Mouse (Mus musculus) stomach, postnatal 0 days (tissue): ENCODE data around the gene Rcn1. TPM values are rescaled to one million over a fixed set of nuclear protein-coding genes. Genes with fewer than 3 reads are reported as not detected.

ENCODE experiments used
- ATAC-seq: fragments of 200-750 bp; cut with Nextera tagmentation; 2 replicates; pipeline ENCODE4 v1.8.0; 2017; ENCODE audit not compliant: low FRiP score, low TSS enrichment
- DNase-seq: peaks from one replicate; pipeline ENCODE4 v3.0.0-alpha.2; 2016; ENCODE audit warnings: low spot score
- H3K27ac ChIP-seq: fragments of 300-500 bp; sonication (generic); replicated peaks from 2 replicates; pipeline ENCODE4 v1.5.1; 2014; ENCODE audit warnings: mild to moderate bottlenecking, control low read depth
- H3K27me3 ChIP-seq: fragments of 300-500 bp; sonication (generic); 2 replicates; pipeline ENCODE4 v1.6.1; 2014; ENCODE audit warnings: low read length; ENCODE audit not compliant: control insufficient read depth, insufficient read depth
- H3K36me3 ChIP-seq: fragments of 300-500 bp; sonication (generic); 2 replicates; pipeline ENCODE4 v1.6.1; 2014; ENCODE audit warnings: low read length, mixed read lengths; ENCODE audit not compliant: control insufficient read depth, insufficient read depth
- H3K4me1 ChIP-seq: fragments of 300-500 bp; sonication (generic); replicated peaks from 2 replicates; pipeline ENCODE4 v1.6.1; 2014; ENCODE audit warnings: antibody characterized with exemption; ENCODE audit not compliant: control insufficient read depth, insufficient read depth
- H3K4me2 ChIP-seq: fragments of 300-500 bp; sonication (generic); replicated peaks from 2 replicates; pipeline ENCODE4 v1.6.1; 2014; ENCODE audit warnings: low read depth, mild to moderate bottlenecking, control low read depth, moderate library complexity
- H3K4me3 ChIP-seq: fragments of 300-500 bp; sonication (generic); 2 replicates; pipeline ENCODE4 v1.5.1; 2014; ENCODE audit warnings: low read depth, low read length, control low read depth
- H3K9ac ChIP-seq: fragments of 300-500 bp; sonication (generic); 2 replicates; pipeline ENCODE4 v1.6.1; 2014; ENCODE audit warnings: mild to moderate bottlenecking, low read length, control low read depth, mixed read lengths
- H3K9me3 ChIP-seq: fragments of 300-500 bp; sonication (generic); 2 replicates; pipeline ENCODE4 v1.6.1; 2016; ENCODE audit warnings: low read length; ENCODE audit not compliant: control insufficient read depth
- CTCF ChIP-seq: IDR thresholded peaks from 2 replicates; pipeline ENCODE4 v1.5.1; 2016; ENCODE audit warnings: antibody characterized with exemption, low read depth, mild to moderate bottlenecking, moderate library complexity
- EP300 ChIP-seq: optimal IDR thresholded peaks from 2 replicates; pipeline ENCODE3; 2016; ENCODE audit warnings: antibody characterized with exemption
- WGBS: fragments of 180-500 bp; shearing (Covaris S2); extraction: QIAGEN DNeasy Blood & Tissue Kit; methylation state at CpG from one replicate; pipeline ENCODE4 v1.1.7; 2014; 5-methylcytosine and 5-hydroxymethylcytosine counted together
- polyA plus RNA-seq: library from polyadenylated mRNA; unstranded; fragments of >200 nt; fragmentation: Nextera tagmentation; extraction: Ambion mirVana; gene quantifications from 2 replicates; pipeline ENCODE4 v1.2.1, GENCODE M21; 2015

Gene Rcn1
- polyA plus RNA-seq, 1 experiment from 2014 or later, result 64.9 TPM

DNA sequence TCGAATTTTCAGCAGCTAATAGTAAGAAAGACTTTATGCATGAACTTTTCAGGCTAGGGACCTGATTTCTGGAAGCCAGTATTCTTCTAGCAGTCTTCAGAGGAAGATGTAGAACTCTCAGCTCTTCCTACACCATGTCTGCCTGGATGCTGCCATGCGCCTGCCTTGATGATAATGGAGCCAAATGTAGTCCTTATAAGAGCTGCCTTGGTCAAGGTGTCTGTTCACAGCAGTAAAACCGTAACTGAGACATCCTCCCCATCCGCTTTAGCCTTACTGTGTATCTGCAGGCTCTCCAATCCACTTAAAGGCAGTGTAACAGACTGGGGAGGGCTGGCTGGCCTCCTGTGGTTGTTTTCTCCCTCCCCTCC is 7.7 kb downstream of the Rcn1 start:
- WGBS, result 95% methylated on average over 4 of the region's 4 CpGs
- peaks cover 9% of the 10 kb centered on the region; the same call in 1 of the 2 replicates for H3K36me3 ChIP-seq
- H3K4me3 ChIP-seq, result no peak overlapping the region
- ATAC-seq, result no peak
- no peak overlapping the region for H3K4me2 ChIP-seq
- no peaks in the 10 kb centered on the region for H3K27me3 ChIP-seq
- H3K27ac ChIP-seq, result no peak overlapping the region
- no peak overlapping the region for H3K9ac ChIP-seq
- DNase-seq, result no peak
- H3K9me3 ChIP-seq, result no peaks in the 10 kb centered on the region
- TF ChIP-seq CTCF (no peak), EP300 (no peak)
- no peaks in the 10 kb centered on the region for H3K4me1 ChIP-seq

DNA sequence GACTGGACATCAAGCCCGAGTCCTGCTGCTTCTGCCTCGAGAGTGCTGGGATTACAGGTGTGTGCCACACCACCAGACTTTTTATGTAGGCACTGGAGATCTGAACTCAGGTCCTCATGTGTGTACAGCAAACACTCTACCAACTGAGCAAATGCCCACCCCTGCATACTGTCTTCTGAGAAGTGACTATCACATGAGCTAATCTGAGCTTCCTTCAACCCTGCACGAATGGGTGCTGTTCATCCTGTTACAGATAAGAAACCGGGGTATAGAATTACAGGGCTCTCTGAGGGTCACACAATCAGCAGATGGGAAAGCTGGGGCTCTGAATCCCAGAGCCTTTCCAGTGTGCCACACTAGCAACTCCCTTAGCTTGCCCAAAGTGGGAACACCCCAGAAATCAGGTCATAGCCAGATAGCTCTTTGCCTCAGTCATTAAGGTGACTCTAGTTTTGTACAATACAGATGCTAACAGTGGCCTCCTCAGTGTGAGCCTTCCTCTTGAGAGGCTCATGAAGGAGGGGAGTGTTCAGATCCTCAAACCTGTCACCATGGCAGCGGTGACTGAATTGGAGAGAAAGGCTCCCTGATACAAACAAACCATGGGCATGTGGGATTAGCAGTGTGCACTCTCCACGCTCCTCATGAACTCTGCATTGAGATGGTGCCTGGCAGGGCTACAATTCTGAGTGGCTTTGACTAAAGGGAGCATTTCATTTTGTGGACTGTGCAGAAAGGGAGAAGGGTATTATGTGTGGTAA is 8.3 kb downstream of the Rcn1 start:
- no peaks in the 10 kb centered on the region for H3K27me3 ChIP-seq
- H3K9ac ChIP-seq, result no peak overlapping the region
- no peaks in the 10 kb centered on the region for H3K4me1 ChIP-seq
- ATAC-seq (no peak), DNase-seq (no peak)
- no peak overlapping the region for H3K27ac ChIP-seq
- H3K4me2 ChIP-seq, result no peak overlapping the region
- no peak overlapping the region for H3K4me3 ChIP-seq
- no peaks in the 10 kb centered on the region for H3K9me3 ChIP-seq
- TF ChIP-seq CTCF, result no peak
- TF ChIP-seq EP300, result no peak
- WGBS, result 73% methylated on average over 6 of the region's 6 CpGs
- H3K36me3 ChIP-seq, result peaks cover 9% of the 10 kb centered on the region; the same call in 1 of the 2 replicates

DNA sequence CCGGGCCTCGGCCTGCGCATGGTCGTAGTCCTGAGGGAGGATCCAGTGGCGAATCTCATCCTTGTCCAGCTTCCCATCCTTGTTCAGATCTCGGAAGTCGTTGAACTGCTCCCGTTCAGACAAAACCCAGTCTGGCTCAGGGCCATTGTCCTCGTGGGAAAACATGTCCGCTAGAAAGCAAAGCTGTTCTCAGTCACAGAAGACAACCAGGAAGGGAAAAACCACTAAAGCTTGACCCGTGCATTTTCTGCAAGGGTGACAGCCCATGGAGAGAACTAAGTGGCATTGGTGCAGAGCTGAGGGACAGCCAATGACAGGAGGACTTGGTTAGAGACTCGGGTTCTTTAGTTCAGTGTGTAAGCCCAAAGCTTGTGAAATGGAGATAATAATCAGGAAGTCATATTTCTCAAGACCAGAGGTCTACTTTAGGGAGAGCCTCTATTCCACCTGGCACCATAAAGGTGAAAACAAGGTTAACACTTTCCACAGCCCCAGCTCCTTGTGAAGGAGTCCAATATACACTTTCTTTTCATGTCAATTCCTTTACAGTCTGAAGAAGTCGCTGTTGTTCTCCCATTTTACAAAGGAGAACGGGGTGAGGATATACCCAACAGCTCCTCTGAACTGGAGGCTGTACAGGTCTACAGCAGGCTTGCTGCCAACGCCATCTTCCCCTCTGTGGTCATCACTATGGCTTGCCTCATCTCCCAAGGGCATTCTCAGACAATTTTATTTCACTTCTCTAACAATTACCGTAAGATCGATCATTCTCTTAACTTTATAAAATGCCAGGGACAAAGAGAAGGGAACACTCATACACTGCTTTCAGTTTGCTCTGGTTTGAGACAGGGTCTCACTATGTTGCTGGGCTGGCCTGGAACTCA is 9.9 kb downstream of the Rcn1 start:
- H3K36me3 ChIP-seq, result peaks cover 9% of the 10 kb centered on the region; the same call in 1 of the 2 replicates
- 82% methylated on average over 17 of the region's 17 CpGs for whole genome bisulfite sequencing

DNA sequence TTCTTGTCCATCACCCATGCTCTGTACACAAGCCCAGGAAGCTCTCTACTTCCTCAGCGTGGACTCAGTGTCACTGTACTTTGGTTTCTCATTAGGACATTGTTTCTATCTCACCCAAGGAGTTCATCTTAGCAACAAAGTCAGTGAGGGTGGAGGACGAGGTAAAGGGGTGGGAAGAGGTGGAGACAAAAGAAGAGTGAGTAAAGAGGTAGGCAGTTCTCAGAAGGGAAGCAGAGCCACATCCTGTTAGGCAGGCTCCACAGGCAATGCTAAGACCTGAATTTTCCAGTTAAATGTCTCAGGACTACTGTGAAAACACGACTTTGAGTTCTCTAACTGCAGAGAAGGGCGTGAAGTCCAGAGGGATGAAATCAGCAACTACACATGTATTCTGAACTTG is 12.7 kb downstream of the Rcn1 start:
- WGBS, result 78% methylated on average over 4 of the region's 4 CpGs
- H3K9ac ChIP-seq, result no peak overlapping the region
- H3K4me1 ChIP-seq, result no peaks in the 10 kb centered on the region
- ATAC-seq (no peak; the same call in 1 of the 2 replicates), DNase-seq (no peak)
- H3K27ac ChIP-seq, result peak overlapping the region; percentile 63
- H3K4me2 ChIP-seq, result no peak overlapping the region
- H3K4me3 ChIP-seq, result no peak overlapping the region
- peaks cover 4% of the 10 kb centered on the region; the same call in 1 of the 2 replicates for H3K36me3 ChIP-seq
- H3K27me3 ChIP-seq, result no peaks in the 10 kb centered on the region
- H3K9me3 ChIP-seq, result no peaks in the 10 kb centered on the region
- TF ChIP-seq EP300 (no peak), CTCF (no peak)

More for the DNA sequence above, 9.9 kb downstream of the Rcn1 start:
- Histone ChIP-seq H3K4me2 (no peak overlapping the region), H3K27ac (no peak overlapping the region), H3K4me1 (no peaks in the 10 kb centered on the region), H3K27me3 (no peaks in the 10 kb centered on the region), H3K4me3 (no peak overlapping the region), H3K9ac (no peak overlapping the region), H3K9me3 (no peaks in the 10 kb centered on the region)
- TF ChIP-seq EP300 (no peak), CTCF (no peak)
- ATAC-seq, result no peak
- DNase-seq, result no peak

DNA sequence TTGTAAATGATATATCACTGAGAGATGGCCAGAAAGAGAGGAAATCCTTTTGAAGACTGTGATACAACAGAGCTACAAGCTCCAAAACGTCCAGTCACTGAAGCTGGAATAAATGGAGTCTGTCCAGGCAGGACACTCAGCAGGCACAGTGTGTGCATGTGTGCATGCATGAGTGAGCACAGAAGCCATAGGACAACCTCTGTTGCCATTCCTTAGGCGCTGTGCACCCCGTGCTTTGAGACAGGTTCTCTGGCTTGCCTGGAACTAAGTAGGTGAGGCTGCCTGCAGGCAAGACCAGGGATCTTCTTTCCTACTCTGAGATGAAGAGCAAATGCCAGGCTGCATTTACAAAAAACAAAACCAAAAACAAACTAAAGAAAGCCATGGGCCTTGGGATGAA is 14.1 kb downstream of the Rcn1 start:
- DNase-seq, result no peak

More for the DNA sequence above, 14.1 kb downstream of the Rcn1 start:
- 76% methylated on average over 3 of the region's 3 CpGs for WGBS
- H3K9ac ChIP-seq, result no peak overlapping the region
- H3K4me3 ChIP-seq, result no peak overlapping the region
- no peak for ATAC-seq
- H3K4me1 ChIP-seq, result no peaks in the 10 kb centered on the region
- H3K27ac ChIP-seq, result no peak overlapping the region
- H3K4me2 ChIP-seq, result no peak overlapping the region
- no peaks in the 10 kb centered on the region for H3K36me3 ChIP-seq
- TF ChIP-seq CTCF (no peak), EP300 (no peak)
- no peaks in the 10 kb centered on the region for H3K27me3 ChIP-seq
- no peaks in the 10 kb centered on the region for H3K9me3 ChIP-seq
